In the genomic region with DNA sequence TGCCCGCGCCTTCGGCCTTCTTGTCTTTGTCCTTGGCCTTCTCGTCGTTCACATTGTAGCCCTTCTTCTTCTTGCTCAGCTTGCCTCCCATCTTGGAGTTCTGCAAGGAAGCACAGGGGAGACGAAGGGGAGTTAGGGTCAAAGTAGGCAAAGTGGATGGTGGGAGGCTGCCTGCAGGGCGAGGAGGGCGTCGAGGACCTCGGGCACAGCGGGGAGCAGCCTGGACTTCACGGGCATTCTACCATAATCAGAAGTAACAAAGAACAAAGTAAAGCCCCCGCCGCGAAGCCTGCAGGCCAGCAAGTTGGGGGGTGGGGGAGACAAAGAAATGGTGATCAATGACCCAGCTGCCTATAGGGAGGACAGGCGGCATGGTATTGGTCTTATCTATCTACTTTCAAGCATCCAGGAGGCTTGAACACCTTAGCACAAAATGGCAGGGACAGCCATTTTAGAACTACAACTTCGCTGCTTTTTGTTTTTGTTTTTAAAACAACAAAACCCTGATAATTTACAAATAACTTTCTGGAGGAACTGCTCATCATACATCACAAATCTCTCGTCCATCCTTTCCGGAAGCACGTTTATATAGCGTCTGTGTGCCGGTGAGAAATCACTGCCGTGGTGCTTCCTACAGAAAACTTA, we compare ENCODE assay signal across 8 mouse cellular contexts. TPM values are rescaled to one million over a fixed set of nuclear protein-coding genes. Genes with fewer than 3 reads are reported as not detected.
DNase-seq lines count a peak whose midpoint lies in the region; ATAC-seq lines count a peak whose summit lies in the region.

No protein-coding gene starts in this region.

- DNase-seq in kidney, postnatal 14 days, result no peak
- DNase-seq in embryo, embryonic 10.5 days (ENCODE audit: low spot score), result peak; percentile 45
- DNase-seq in intestine, embryonic 14.5 days (ENCODE audit: low spot score), result peak; percentile 72
- DNase-seq in neural tube, embryonic 10.5 days (ENCODE audit: extremely low spot score, low spot score), result peak; percentile 69
- no peak for DNase-seq in left cerebral cortex, postnatal 10 days (ENCODE audit: extremely low spot score in 1 of 2, low spot score in 2 of 2)
- DNase-seq in urinary bladder, postnatal 14 days (ENCODE audit: low spot score), result no peak
- no peak for DNase-seq in c-Kit-positive CD71-positive TER-119-positive erythroid progenitor cells, embryonic 14.5 days (ENCODE audit: low spot score)

- no peak overlapping the region for H3K27ac ChIP-seq in kidney, embryonic 14.5 days (ENCODE audit: low read depth, low read length)
- no peak overlapping the region for H3K27ac ChIP-seq in intestine, embryonic 14.5 days (ENCODE audit: low read depth)

- peak overlapping the region; percentile 72 for H3K9ac ChIP-seq in kidney, embryonic 14.5 days (ENCODE audit: low read depth, low read length)
- H3K9ac ChIP-seq in intestine, embryonic 14.5 days (ENCODE audit: low read length), result peak overlapping the region; percentile 47

- H3K27me3 ChIP-seq in kidney, embryonic 14.5 days (ENCODE audit: control insufficient read depth, insufficient read depth, low read length), result no peaks in the 10 kb centered on the region
- no peaks in the 10 kb centered on the region for H3K27me3 ChIP-seq in intestine, embryonic 14.5 days (replicated peaks; ENCODE audit: control insufficient read depth, insufficient read depth, low read length)

- no peak for ATAC-seq in kidney, embryonic 14.5 days (ENCODE audit: low FRiP score, low TSS enrichment)
- ATAC-seq in intestine, embryonic 14.5 days (replicated peaks; ENCODE audit: low FRiP score, low TSS enrichment, low read depth), result no peak

- H3K4me2 ChIP-seq in kidney, embryonic 14.5 days (replicated peaks; ENCODE audit: low read depth, low read length), result peak overlapping the region; percentile 69
- H3K4me2 ChIP-seq in intestine, embryonic 14.5 days (ENCODE audit: low read length), result peak overlapping the region; percentile 54

- WGBS in kidney, embryonic 14.5 days, result 25% methylated on average over 23 of the region's 23 CpGs
- WGBS in intestine, embryonic 14.5 days, result 49% methylated on average over 23 of the region's 23 CpGs

- intact Hi-C loops in left cerebral cortex, postnatal 10 days (cut with DNase I), result loop anchor here (5.0 kb wide), 1 partner anchor 47 kb away; a partner anchor contains a TSS

- no peaks in the 10 kb centered on the region for H3K36me3 ChIP-seq in kidney, embryonic 14.5 days (ENCODE audit: control insufficient read depth, insufficient read depth, low read length)
- peaks cover 8% of the 10 kb centered on the region; the same call in 1 of the 2 replicates for H3K36me3 ChIP-seq in intestine, embryonic 14.5 days (ENCODE audit: control insufficient read depth, insufficient read depth, low read length)

- H3K4me1 ChIP-seq in kidney, embryonic 14.5 days (ENCODE audit: control insufficient read depth, insufficient read depth, low read length), result no peaks in the 10 kb centered on the region; the same call in 1 of the 2 replicates
- H3K4me1 ChIP-seq in intestine, embryonic 14.5 days (replicated peaks; ENCODE audit: control insufficient read depth, insufficient read depth, low read length), result 0 out of 2 replicates have a peak, but pooled peaks cover 4% of the 10 kb centered on the region

- H3K9me3 ChIP-seq in kidney, embryonic 14.5 days (ENCODE audit: control insufficient read depth, low read length), result no peaks in the 10 kb centered on the region
- no peaks in the 10 kb centered on the region for H3K9me3 ChIP-seq in intestine, embryonic 14.5 days (ENCODE audit: control insufficient read depth, low read length)

- peak overlapping the region; percentile 40 for H3K4me3 ChIP-seq in kidney, embryonic 14.5 days (ENCODE audit: low read length)
- peak overlapping the region; percentile 25 for H3K4me3 ChIP-seq in intestine, embryonic 14.5 days (ENCODE audit: low read depth, low read length)

RNA-seq across cellular contexts. Expression of a gene that starts 48.6 kb away (rescaled TPM):
- polyA plus RNA-seq in kidney, embryonic 14.5 days (2014; fragmentation: Nextera tagmentation; extraction: Ambion mirVana), result 23.4 and 46.8 TPM in 2 replicates
- 21.1 and 21.7 TPM in 2 replicates for polyA plus RNA-seq in intestine, embryonic 14.5 days (2014; fragmentation: Nextera tagmentation; extraction: Ambion mirVana)
- total RNA-seq in left cerebral cortex, postnatal 10 days (2021), result 1,000 to 10,000 TPM; 1,244 to 1,287 TPM

Comparison
In these comparisons a context has a peak if more than half of its experiments do, and no peak if none do; other contexts are left out.
1. DNase-seq: peak in embryo, embryonic 10.5 days (single experiment), intestine, embryonic 14.5 days (single experiment) and neural tube, embryonic 10.5 days (single experiment); none in kidney, postnatal 14 days (single experiment), left cerebral cortex, postnatal 10 days (0 of 2), urinary bladder, postnatal 14 days (single experiment) and c-Kit-positive CD71-positive TER-119-positive erythroid progenitor cells, embryonic 14.5 days (single experiment).